Mouse (Mus musculus): ENCODE measurements around the gene Ptprg.

Gene Ptprg

GRCm38 (mm10) chr14:11822830-11823700, 269.7 kb downstream of the Ptprg start:
- no peak for DNase-seq (ENCODE audit: low spot score)

- DNase-seq (ENCODE audit: low spot score): no peak
These were observed 270.4 kb downstream of the Ptprg start for GRCm38 (mm10) chr14:11823701-11824095.

DNA sequence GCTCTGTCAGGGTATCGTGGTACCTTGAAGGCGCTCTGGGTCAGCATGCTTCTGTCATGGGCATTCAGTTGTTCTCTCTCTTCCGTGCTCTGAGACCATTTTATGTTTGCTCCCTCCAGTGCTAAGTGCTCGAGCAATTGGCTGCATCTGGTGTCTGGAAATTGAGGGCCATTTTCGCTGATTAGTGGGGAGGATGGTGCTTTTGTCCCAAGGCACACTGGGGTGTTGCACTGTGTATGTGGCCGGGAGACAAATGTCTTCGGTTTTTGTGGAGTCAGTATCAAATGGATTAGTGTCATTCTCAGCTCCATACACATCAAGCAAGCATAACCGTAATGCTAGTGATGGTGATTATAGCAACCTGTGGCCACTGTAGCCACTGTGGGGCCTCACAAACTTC, 271.6 kb downstream of the Ptprg start:
- DNase-seq (ENCODE audit: low spot score): no peak

GRCm38 (mm10) chr14:11825551-11825950, 272.2 kb downstream of the Ptprg start:
- DNase-seq (ENCODE audit: low spot score): no peak

DNA sequence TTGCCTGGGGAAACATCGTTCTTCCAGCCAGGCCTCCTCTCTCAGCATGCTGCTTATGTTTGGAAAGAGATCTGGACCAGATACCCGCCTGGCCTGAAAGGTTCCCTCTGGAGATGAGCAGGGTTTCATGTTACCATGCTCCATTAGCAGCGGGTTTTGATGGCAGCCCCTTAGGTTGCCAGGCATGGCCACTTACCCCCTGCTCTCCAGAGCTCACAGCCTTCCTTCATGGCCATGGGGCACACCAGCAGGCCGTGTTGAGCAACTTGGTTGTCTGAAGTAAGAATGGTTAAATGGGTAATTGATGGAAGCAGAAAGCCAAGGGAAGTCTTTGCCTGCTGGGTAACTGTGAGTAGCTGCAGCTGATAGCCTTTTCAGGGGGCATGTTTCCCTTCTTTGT, 274.8 kb downstream of the Ptprg start:
- DNase-seq (ENCODE audit: low spot score): no peak

GRCm38 (mm10) chr14:11833678-11834077, 280.3 kb downstream of the Ptprg start:
- DNase-seq (ENCODE audit: low spot score): no peak

GRCm38 (mm10) chr14:11835706-11836445, 282.5 kb downstream of the Ptprg start:
- no peak for DNase-seq (ENCODE audit: low spot score)

DNA sequence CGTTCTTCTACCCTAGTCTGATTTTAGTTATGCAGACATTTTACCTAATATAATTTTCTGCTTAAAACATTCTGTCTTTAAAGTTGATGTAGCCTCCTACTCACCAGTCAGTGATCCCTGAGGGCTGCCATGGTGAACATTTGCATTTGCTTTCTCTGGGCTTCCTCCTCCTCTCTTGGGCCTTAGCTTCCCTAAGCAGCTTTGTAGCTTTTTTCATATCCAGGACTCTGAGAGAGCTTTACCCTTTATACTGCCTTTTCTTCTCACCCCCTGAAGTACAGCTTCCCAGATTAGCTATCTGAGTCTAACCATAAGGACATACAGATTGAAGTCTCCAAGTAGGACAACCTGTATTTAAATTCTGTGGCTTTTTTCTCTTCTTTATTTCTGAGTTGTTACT, 284.4 kb downstream of the Ptprg start:
- no peak for DNase-seq (ENCODE audit: low spot score)

DNA sequence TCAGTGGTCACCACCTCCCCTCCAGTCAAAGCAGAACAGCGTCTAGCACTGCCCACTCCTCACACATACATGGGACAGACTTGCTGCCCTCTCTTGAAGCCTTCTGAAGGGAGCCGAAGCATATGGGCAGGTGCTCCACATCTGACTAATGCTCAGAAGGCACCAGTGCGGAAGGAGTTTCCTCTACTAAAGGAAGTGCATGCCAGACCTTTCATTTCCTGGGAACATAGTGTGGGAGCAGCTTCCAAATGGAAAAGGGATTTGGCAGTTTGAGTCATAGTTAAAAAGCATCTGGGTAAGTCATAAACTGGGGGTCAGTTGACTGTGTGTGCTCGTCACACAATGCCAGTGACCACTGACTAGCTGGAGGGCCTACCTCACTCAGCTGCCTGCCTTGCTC, 288.3 kb downstream of the Ptprg start:
- DNase-seq (ENCODE audit: low spot score): no peak

GRCm38 (mm10) chr14:11852896-11853295, 299.6 kb downstream of the Ptprg start:
- DNase-seq (ENCODE audit: low spot score): no peak

- no peak for DNase-seq (ENCODE audit: low spot score)
These were observed 302.2 kb downstream of the Ptprg start for GRCm38 (mm10) chr14:11855499-11855898.

GRCm38 (mm10) chr14:11857928-11858481, 304.7 kb downstream of the Ptprg start:
- DNase-seq (ENCODE audit: low spot score): no peak

DNA sequence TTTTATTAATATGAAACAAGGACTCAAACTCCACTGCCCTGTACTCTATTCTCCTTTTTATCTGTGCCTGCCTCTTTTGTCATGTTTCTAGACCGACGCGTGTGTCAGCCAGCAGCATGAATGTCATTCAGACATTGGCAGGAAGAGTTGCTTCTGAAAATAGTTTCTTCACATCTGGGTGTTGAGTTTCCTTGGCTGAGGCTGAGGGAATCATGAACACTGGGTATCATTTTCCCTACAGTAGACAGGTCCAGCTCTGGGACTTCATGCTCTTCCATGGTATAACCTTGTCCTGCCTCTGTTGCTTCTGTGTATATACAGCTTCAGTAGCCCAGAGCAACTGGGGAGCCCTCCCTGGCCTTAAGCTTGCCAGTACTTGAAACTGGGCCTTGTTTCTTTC, 310.0 kb downstream of the Ptprg start:
- DNase-seq (ENCODE audit: low spot score): no peak

DNA sequence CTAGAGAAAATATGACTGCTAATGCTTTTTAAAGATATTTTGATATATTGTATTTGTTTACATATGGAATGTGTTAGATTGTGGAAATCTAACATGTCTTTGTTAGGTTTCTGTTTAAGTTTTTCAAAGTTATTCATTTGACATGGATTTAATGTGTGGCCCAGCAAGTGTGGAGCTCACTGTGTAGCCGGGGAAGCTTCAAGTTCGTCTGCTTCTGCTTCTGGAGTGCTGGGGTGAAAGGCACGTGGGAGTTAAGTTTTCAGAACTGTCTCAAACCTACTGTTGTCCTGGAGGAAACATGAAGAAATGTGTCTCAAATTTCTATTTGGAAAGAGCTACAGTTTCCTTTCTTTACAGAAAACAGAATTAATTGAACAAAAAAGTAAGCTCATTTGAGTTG, 311.5 kb downstream of the Ptprg start:
- DNase-seq (ENCODE audit: low spot score): no peak

GRCm38 (mm10) chr14:11865332-11865731, 312.0 kb downstream of the Ptprg start:
- DNase-seq (ENCODE audit: low spot score): no peak

DNA sequence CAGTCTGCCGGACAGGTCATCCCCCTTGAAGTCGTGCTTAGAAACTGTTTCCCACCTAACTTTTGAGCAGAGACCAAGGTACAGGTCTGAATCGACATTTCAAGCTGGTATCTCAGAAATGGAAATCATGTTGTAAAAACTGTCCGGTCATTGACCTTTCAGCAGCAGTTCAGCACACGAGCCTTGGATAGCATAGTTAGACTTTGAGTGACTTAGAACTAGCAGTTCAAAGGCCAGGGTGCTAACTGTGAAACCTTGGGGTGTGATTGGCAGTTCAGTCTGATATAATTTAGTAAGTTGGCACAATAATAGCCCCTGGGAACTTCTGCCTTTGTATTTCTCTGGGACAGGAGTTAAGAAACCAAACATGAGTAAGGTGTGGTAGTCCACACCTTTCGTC, 312.5 kb downstream of the Ptprg start:
- DNase-seq (ENCODE audit: low spot score): no peak

DNA sequence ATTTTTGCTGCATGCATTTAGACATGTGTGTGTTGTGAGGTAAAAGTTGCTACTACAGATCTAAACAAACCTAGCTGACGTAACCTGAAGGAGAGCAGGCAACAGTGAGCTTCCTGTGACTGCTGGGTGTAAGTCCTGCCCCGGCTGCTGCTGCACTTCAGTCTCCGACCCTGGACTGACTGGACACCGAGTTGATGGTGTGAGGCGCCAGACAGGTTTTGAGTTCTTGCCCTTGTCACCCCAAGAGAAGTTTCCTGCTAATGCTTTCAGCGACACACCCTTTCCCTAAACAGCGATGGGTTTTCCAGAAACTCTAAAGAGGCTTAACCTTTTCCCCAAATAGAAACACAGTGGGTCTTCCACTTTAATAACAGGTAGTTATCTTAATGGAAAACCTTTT, 313.1 kb downstream of the Ptprg start:
- no peak for DNase-seq (ENCODE audit: low spot score)

DNA sequence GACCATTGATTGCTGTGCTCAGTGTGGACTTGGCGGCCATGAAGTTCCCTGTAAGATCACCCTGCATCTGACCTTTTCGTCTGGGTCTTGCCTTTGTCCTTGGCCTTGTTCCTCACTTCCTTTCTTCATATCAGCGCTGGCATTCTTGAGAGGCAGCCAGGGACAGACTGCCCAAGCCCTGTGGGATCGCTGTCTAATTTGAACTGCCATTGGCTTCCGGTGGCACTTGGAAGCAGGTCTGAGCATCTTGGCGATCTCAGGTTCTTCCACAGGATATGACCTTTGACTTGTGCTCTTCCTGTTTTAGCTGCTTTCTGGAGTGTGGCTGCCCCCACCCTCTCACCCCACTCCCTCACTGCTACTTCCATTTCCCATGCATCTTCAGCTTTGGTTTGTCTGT, 315.3 kb downstream of the Ptprg start:
- no peak for DNase-seq (ENCODE audit: low spot score)

GRCm38 (mm10) chr14:11871752-11872344, 318.5 kb downstream of the Ptprg start:
- no peak for DNase-seq (ENCODE audit: low spot score)

GRCm38 (mm10) chr14:11874266-11874665, 320.9 kb downstream of the Ptprg start:
- DNase-seq (ENCODE audit: low spot score): no peak

DNA sequence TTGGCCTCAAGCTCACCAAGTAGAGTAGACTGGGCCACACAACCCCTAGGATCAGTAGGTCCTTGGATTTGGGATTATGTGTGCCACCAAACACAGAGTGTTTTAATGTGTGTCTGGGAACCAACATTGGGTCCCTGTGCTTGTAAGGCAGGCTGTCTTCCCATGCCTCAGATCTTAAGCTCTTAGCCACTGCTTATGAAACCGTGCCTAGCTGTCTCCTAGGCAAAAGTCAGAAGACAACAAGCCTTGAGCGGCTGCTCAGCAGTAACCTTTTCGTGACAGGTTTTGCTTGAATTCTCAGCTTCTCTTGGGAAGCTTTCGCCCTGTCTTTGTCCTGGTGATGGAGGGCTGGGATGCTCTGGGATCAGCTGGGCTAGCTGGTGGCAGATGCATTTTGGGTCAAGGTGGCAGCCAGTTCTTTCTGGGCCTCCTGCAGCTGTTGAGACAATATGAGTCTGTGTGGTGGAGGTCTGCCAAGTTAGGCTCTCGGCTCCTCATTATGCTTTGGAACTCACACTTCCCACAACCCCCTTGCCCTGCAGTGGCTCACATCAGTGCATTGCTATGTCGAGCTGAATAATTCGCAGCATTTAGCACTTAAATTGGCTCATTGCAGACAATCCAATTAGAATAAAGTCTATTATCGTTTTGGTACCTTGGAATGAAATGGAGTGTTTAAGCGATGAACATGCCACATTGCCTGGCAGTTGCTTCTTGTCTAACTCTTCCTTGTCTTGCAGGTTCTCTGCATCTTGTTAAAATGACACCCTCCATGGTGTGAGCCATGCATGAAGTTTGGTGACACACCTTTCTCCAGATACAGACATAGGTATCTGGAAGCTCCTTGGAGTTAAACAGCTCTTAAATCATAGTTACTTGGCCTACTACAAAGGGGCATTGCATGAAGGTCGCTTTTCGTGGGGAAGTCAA, 321.9 kb downstream of the Ptprg start:
- DNase-seq (ENCODE audit: low spot score): no peak

DNA sequence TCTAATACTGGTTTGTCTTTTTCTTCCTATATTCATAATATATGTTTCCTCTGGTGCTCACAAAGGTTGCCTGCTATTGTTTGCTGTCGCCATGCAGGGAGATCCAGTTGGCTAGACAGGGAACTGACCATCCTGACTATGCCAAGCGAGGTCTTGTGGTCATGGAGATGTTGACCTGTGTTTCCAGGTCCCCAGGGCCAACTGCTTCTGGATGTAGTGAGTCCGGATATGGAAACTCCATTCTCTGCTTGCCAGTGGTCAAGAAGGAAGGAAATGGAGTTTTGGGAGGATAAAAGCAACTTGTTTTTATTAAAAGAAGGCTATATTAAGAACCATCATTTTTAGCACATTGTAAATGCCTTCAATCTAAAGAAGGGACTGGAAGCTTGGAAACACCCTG, 327.8 kb downstream of the Ptprg start:
- DNase-seq (ENCODE audit: low spot score): no peak
